In the genomic region with DNA sequence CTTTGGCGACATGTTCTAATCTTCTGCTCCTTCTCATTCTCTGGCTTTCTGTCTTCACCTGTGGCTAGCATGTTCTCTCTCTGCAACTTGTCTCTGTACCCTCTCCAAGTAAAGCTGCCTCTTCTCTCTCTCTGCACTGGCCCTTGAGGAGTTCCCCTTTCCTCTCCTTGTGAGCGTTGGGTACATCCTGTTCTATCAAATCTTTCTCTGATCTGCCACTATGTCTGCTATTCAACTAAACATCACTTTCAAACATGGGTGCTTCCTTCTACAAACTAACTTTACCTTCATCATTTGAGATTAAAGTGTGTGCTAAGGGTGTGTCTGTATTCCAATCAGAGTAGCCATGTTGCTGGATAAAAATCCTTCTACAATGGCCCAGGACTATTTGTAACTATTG, we compare ENCODE assay signal across 18 mouse cellular contexts. TPM values are rescaled to one million over a fixed set of nuclear protein-coding genes. Genes with fewer than 3 reads are reported as not detected.
DNase-seq lines count a peak whose midpoint lies in the region; ATAC-seq and TF ChIP-seq lines count a peak whose summit lies in the region.
"Had no signal": no experiment of that assay in that cellular context is flagged by ENCODE, and none has a peak within 500 bp of the region (broad histone marks: within the 10 kb centered on the region; RNA-seq: fewer than 3 reads in every experiment).

No protein-coding gene starts in this region.

- no peaks in the 10 kb centered on the region for H3K9me3 ChIP-seq in liver, embryonic 15.5 days (replicated peaks)
- H3K9me3 ChIP-seq: forebrain, embryonic 12.5 days; heart, embryonic 15.5 days; hindbrain, embryonic 10.5 days; limb, embryonic 15.5 days; neural tube, embryonic 15.5 days had no signal

- H3K27me3 ChIP-seq in liver, embryonic 15.5 days = no peaks in the 10 kb centered on the region
- H3K27me3 ChIP-seq: forebrain, embryonic 12.5 days; heart, embryonic 15.5 days; limb, embryonic 15.5 days; neural tube, embryonic 15.5 days had no signal

- H3K4me2 ChIP-seq in liver, embryonic 15.5 days = no peak overlapping the region; the same call in 1 of the 2 replicates
- H3K4me2 ChIP-seq: heart, embryonic 15.5 days; limb, embryonic 15.5 days had no signal

- no peak for TF ChIP-seq CTCF in gastrocnemius, adult 2 months (IDR thresholded peaks at IDR 0.05)

- DNase-seq in gastrocnemius, adult 2 months = no peak
- no peak for DNase-seq in gastrocnemius, postnatal 25 days
- peak; percentile 9 to 17 for DNase-seq in B cell, adult 2 months
- peak; percentile 59 for DNase-seq in T-cell, adult 2 months (ENCODE audit: low spot score)
- DNase-seq in yolk sac, embryonic 10.5 days (ENCODE audit: low spot score) = no peak
- DNase-seq in urinary bladder, postnatal 10 days (ENCODE audit: low spot score) = no peak
- DNase-seq: adrenal gland, adult 2 months; cerebellum, postnatal 14 days; lung, postnatal 10 days; right cerebral cortex, postnatal 25 days; thymus, adult 2 months had no signal

- no peak for ATAC-seq in liver, embryonic 15.5 days (ENCODE audit: insufficient read depth)
- no peak for ATAC-seq in megakaryocyte progenitor cell, adult 5-6 weeks (replicated peaks; ENCODE audit: poor library complexity)

- peak overlapping the region; percentile 97 for H3K27ac ChIP-seq in gastrocnemius, adult 2 months
- H3K27ac ChIP-seq in liver, embryonic 15.5 days (replicated peaks) = peak overlapping the region; percentile 97
- H3K27ac ChIP-seq: forebrain, embryonic 12.5 days; heart, embryonic 15.5 days; limb, embryonic 15.5 days had no signal

- intact Hi-C loops in gastrocnemius, adult 2 months (cut with DNase I) = loop anchor here (5.0 kb wide), 1 partner anchor 98 kb away; a partner anchor contains a TSS

- H3K36me3 ChIP-seq in liver, embryonic 15.5 days (replicated peaks) = peaks cover 2% of the 10 kb centered on the region; the same call in 1 of the 2 replicates
- H3K36me3 ChIP-seq: forebrain, embryonic 12.5 days; heart, embryonic 15.5 days; neural tube, embryonic 15.5 days had no signal

- no peak overlapping the region for H3K9ac ChIP-seq in liver, embryonic 15.5 days
- H3K9ac ChIP-seq: forebrain, embryonic 12.5 days; heart, embryonic 15.5 days; limb, embryonic 15.5 days; neural tube, embryonic 15.5 days had no signal

- H3K4me1 ChIP-seq in liver, embryonic 15.5 days (replicated peaks) = peaks cover 76% of the 10 kb centered on the region

- 42% methylated on average over 2 of the region's 2 CpGs for WGBS in liver, embryonic 15.5 days (ENCODE audit: insufficient replicate concordance)

- H3K4me3 ChIP-seq in gastrocnemius, adult 2 months = no peak overlapping the region
- H3K4me3 ChIP-seq in liver, embryonic 15.5 days (replicated peaks) = no peak overlapping the region
- H3K4me3 ChIP-seq: forebrain, embryonic 12.5 days; heart, embryonic 15.5 days; hindbrain, embryonic 10.5 days; limb, embryonic 15.5 days; neural tube, embryonic 15.5 days had no signal

RNA-seq across cellular contexts. Expression of a gene that starts 1.5 kb away (rescaled TPM):
- total RNA-seq in gastrocnemius, adult 2 months (2021) = 100 to 1,000 TPM; 110 to 114 TPM
- 100 to 1,000 TPM in 1 of 2 experiments, 10 to 100 TPM in 1; 90.5 to 104 TPM for total RNA-seq in gastrocnemius, postnatal 25 days (2021)
- polyA plus RNA-seq in liver, embryonic 15.5 days (2015; fragmentation: Nextera tagmentation; extraction: Ambion mirVana) = 82.8 and 83.0 TPM in 2 replicates
- total RNA-seq in megakaryocyte progenitor cell, adult 5-6 weeks (2015) = 61.9 and 66.9 TPM in 2 replicates
- total RNA-seq in megakaryocyte progenitor cell, adult 5-6 weeks (2017) = 55.0 and 64.9 TPM in 2 replicates

RNA-seq across cellular contexts. Expression of a gene that starts 54.0 kb away (rescaled TPM):
- 10 to 100 TPM; 18.7 to 24.1 TPM for total RNA-seq in gastrocnemius, adult 2 months (2021)
- total RNA-seq in gastrocnemius, postnatal 25 days (2021) = 10 to 100 TPM; 15.2 to 18.1 TPM
- polyA plus RNA-seq in liver, embryonic 15.5 days (2015; fragmentation: Nextera tagmentation; extraction: Ambion mirVana) = 1.9 and 2.1 TPM in 2 replicates
- total RNA-seq in megakaryocyte progenitor cell, adult 5-6 weeks (2015) = 3.6 and 4.0 TPM in 2 replicates
- total RNA-seq in megakaryocyte progenitor cell, adult 5-6 weeks (2017) = 4.4 and 10.1 TPM in 2 replicates

Comparison
In these comparisons a context has a peak if more than half of its experiments do, and no peak if none do; other contexts are left out.
1. DNase-seq: peak in B cell, adult 2 months (2 of 2) and T-cell, adult 2 months (single experiment); none in gastrocnemius, adult 2 months (single experiment), gastrocnemius, postnatal 25 days (single experiment), yolk sac, embryonic 10.5 days (single experiment) and urinary bladder, postnatal 10 days (single experiment).